Mouse (Mus musculus): ENCODE results near the gene Mark3.
"Not testable (repeated sequence)": the region's sequence is repeated elsewhere in the genome, so short reads cannot be mapped to it uniquely, and the experiment has no call there.

Gene Mark3

DNA sequence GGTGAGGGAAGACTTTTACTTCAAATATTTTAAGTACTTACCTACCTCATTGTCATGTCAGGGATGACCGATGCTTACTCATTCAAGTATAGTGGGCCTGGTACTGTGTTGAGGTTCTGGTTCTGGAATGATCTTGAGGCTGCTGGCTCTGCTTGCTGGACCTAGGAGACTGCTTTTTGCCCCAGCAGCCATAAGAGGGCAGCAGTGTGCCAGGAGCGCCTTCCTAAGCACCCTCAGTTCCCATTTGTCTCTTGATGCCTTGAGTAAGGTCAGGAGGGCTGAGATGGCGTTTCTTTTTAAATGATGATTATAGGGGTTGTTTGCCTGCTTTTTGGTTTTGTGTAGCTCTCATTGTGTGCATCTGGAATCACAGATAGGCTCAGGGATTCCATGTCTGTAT, 79.1 kb downstream of the Mark3 start:
- DNase-seq: peak; percentile 87 to 90

DNA sequence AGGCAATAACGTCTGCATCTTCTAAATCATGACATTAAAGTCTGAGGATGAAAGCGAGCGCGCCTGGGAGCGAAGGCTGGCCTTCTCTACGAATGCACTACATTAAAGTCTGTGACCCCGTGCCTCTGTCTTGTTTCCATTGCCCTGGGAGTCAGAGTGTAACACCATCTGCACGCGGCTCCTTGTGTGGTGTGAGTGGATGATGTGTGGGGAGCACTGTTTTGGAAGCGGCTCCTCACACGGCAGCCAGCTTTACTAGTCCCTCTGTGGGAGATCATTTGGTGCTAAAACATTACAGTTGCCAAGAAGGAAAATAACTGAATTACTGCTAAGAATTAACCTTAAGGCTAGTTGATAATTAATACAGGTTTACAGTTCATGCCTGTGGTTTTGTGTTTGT, 81.4 kb downstream of the Mark3 start:
- no peak for DNase-seq

GRCm38 (mm10) chr12:111659331-111659730, 85.0 kb downstream of the Mark3 start:
- no peak for DNase-seq

DNA sequence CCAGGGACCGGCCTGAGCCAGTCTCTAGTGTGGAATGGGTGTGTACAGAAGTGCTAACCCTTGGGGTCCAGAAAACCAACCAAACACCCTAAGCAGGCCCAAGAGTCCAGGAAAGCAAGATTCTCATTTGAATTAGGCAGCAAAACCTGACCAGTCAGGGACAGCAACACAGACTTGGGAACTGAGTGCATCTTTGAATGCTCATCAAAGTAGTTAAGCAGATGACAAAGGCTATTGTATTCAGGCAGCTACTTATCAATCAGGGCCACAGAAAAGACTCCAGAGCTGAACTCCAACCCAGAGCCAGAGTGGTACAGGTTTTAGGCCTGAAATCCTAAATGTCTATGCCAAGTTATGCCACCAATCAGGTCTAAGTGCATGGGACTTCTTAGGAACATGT, 86.3 kb downstream of the Mark3 start:
- no peak for DNase-seq

DNA sequence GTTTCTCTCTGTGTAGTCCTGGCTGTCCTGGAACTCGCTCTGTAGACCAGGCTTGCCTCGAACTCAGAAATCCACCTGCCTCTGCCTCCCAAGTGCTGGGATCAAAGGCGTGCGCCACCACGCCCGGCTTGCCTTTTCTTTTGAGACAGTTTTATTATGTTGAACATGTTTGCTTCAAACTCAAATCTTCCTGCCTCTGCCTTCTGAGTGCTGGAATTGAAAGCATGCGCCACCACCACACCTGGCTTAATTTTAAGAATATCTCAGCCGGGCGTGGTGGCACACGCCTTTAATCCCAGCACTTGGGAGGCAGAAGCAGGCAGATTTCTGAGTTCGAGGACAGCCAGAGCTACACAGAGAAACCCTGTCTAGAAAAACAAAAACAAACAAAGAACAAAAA, 87.2 kb downstream of the Mark3 start:
- not testable (repeated sequence) for DNase-seq

- no peak for DNase-seq
Measured at GRCm38 (mm10) chr12:111663228-111664143, 89.2 kb downstream of the Mark3 start.

DNA sequence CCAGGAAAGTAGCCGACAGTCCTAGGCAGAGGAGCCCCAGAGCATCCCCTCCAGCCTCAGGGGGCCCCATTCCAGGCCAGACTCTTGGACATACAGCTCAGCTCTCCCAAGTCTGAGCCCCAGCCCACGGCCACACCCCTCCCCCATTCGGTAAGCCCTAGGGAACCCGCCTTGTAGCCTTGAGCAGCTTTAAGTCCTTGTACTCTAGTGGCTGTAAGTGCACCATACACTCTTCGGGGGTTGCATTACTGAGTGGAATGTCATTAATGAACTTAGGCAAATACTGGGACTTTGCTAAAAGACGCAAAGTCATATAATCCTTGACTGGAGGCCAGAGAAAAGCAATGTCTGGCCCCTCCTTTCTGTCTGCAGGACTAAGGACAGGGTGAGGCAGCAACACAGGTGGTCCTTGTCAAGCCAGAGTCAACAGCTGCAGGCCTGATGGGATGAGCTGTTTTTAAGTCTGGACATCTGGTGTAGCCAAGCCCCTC, 89.9 kb downstream of the Mark3 start:
- peak; percentile 57 for DNase-seq

DNA sequence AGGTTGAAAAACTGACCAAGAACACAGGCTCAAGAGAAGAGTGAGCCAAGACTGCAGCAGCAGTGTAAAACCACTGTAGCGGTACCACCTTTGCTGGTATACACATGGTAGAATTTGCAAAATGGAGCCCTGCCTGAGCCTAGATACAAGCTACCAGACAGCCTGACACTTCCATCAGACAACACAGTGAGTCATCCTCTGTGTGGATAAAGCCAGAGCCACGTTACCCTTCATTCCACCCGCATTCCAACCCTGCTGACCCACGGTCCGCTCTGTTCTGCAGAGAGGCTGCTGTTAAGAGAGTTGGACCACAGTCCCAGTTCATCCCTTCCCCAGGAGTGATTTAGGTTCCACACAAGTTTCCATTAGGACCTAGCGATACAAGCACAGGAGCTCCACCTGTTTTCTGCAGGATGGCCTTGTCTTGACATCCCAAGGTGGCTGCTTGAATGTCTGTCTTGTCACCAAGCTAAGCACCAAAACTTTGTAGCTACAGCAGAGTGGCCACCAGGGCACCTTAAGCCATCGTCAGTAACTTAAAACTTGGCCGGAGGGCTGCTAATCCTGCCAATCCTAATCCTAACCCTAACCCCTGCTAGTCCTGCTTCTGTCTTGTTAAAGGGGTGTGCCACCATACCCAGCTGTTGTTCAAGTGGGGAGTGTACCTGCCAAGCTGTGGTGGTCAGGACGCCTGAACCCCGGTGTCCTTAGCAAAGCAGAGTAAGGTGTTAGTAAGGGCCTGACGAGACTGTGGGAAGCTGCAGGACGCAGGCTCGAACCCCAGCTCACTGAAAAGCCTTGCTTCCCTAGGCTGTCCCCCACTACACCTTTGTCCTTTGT, 90.9 kb downstream of the Mark3 start:
- no peak for DNase-seq

DNA sequence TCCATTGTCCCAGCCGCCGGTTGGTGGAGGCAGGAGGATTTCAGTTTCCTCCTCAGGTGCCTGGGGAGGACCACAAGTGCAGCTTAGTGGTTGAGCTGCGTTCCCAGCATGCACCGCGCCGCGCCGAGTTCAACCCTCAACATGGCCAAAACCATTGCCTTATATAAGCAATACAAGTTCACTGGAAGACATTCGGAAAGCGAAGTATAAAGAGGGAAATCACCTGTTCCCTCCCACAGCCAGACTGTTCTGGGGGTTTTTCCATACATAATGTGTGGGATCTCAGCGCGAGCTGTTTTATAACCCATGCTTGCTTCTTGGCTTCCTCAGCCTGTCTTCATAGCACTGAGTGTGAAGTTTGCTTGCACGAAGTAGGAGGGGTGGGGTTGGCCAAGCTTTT, 92.1 kb downstream of the Mark3 start:
- no peak for DNase-seq

DNA sequence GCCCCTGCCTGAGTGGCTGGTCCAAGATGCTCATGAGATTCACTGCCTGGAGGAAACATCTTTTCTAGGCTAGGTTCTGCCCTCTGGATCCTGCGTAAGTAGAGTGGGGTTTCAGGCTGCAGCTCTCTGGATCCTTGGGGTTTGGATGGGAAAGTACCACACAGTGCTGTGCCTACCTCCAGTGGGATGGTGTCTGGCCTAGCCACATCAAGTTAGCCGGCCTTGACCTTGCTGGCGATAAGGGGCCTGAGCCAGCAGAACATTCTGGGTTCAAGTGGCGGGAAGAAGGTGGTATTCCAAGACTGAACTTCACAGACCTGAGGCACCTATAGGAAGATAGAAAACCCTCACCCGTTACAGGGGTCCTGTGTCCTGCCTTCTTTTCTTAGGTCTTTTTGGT, 93.1 kb downstream of the Mark3 start:
- no peak for DNase-seq

GRCm38 (mm10) chr12:111668457-111668912, 94.2 kb downstream of the Mark3 start:
- peak; percentile 99 to 100 for DNase-seq

- peak; percentile 44 to 45 for DNase-seq
Measured at GRCm38 (mm10) chr12:111669000-111669788, 94.9 kb downstream of the Mark3 start.

DNA sequence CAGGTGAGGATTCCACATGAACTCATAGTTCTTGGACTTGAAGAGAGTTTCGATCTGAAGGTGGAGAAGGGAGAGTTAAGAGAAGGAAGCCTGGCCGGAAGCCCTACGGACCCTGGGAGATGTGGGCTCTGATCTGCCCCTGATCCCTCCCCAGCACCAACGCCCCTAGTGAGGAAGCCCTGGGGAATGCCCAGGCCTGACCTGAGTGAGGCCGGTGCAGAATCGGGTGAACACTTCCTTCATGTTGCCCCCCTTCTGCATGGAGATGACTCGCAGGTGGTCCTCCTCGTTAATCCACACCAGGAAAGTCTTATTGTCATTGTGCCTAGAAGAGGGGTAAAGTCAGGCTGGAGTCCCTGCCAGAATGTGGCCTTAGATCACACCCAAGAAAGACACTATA, 95.6 kb downstream of the Mark3 start:
- peak; percentile 46 to 49 for DNase-seq

GRCm38 (mm10) chr12:111670371-111670971, 96.1 kb downstream of the Mark3 start:
- DNase-seq: peak; percentile 84

GRCm38 (mm10) chr12:111670976-111671375, 96.7 kb downstream of the Mark3 start:
- DNase-seq: peak in 1 of 2 experiments; percentile 69

- peak; percentile 89 to 90 for DNase-seq
Measured at GRCm38 (mm10) chr12:111671431-111671902, 97.1 kb downstream of the Mark3 start.

- DNase-seq: peak; percentile 95 to 96
Measured at GRCm38 (mm10) chr12:111672176-111672575, 97.9 kb downstream of the Mark3 start, which contains the start of gene Ckb. TSS of gene Ckb (minus strand) at chr12:111672338.

GRCm38 (mm10) chr12:111672581-111672980, 98.3 kb downstream of the Mark3 start:
- no peak for DNase-seq

DNA sequence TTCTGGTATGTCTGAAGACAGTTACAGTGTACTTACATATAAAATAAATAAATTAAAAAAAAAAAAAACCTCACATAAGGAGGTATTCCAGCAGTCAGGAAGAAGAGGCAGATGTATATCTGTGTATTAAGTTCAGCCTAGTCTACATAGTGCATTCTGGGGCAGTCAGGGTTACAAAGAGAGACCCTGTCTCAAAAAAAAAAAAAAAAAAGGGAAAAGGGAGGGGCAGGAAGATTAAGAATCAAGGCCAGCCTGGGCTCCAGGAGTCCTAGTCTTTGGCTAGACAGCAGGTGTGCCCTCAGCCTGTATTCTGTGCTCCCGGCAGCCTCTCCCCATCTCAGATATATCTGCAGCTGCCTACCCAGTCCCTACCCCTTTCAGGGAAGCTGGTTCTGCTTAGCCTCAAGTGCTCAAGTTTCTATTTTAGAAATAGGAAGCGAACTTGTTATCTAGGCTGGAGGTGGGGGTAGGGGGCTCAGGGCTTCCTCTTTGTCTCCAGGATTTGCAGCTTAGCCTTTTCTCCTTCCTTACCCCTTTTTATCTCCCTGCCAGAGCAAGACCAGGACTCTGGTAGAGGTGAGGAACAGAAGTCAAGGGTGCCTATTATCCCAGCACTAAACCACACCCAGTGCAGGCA, 100.6 kb downstream of the Mark3 start:
- DNase-seq: no peak

GRCm38 (mm10) chr12:111675797-111676580, 101.7 kb downstream of the Mark3 start:
- DNase-seq: no peak
